Mouse (Mus musculus): Measurements from ENCODE around the gene Plekhg1. TPM values are rescaled to one million over a fixed set of nuclear protein-coding genes. Genes with fewer than 3 reads are reported as not detected.

Gene Plekhg1
- polyA plus RNA-seq, 1 experiment from 2014 or later = 9.1 TPM

DNA sequence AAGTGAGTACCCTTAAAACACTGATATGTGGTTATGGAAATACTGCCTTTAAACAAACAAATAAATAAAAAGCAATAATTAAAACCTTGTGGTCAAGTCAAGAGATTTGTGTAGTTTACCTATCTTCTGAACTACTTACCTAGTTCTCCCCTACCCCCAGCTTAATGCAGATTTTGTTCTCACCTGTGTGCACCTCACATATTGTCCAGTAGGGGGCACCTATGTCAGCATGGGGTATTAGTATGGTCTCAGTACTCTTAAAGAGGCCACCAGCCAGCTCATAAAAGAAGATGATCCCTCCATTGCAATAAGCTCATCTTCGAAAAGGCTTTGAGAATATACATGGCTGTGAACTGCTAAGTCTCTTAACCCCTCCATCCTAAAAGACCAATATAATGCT is 93.9 kb downstream of the Plekhg1 start:
- Histone ChIP-seq H3K27ac (no peak overlapping the region), H3K9ac (no peak overlapping the region), H3K27me3 (ENCODE audit: control insufficient read depth, insufficient read depth, low read length) (no peaks in the 10 kb centered on the region), H3K36me3 (replicated peaks; ENCODE audit: control insufficient read depth, insufficient read depth) (no peaks in the 10 kb centered on the region), H3K4me1 (replicated peaks; ENCODE audit: control insufficient read depth, insufficient read depth, low read length) (no peaks in the 10 kb centered on the region), H3K4me2 (replicated peaks) (no peak overlapping the region), H3K4me3 (replicated peaks; ENCODE audit: low read length) (no peak overlapping the region), H3K9me3 (ENCODE audit: control insufficient read depth, low read length) (no peaks in the 10 kb centered on the region)
- ATAC-seq (ENCODE audit: low FRiP score) (no peak), DNase-seq (ENCODE audit: low spot score) (no peak)
- WGBS = 98% methylated on average over 1 of the region's 1 CpGs

DNA sequence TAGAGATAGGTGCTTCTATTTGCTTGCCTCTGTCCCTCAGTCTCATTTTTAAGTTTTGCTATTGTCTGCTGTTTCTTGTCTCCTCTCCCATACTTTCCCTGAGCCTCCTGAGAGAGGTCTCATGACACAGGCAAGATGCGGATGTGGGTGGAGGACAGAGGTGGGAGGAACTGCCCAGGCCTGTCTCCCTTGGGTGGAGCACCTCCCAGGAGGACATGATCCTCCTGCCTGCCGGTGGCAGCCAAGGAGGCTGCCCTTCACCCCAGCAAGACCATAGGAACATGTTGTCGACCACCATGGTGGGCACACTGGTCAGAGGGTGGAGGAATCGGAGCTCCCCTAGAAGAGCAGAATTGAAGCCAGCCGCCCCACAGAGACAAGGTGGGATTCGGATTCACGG is 94.5 kb downstream of the Plekhg1 start:
- no peaks in the 10 kb centered on the region for H3K9me3 ChIP-seq (ENCODE audit: control insufficient read depth, low read length)
- H3K36me3 ChIP-seq (replicated peaks; ENCODE audit: control insufficient read depth, insufficient read depth) = no peaks in the 10 kb centered on the region
- no peak overlapping the region for H3K9ac ChIP-seq
- H3K27ac ChIP-seq = no peak overlapping the region
- ATAC-seq (ENCODE audit: low FRiP score) (no peak), DNase-seq (ENCODE audit: low spot score) (no peak)
- no peak overlapping the region for H3K4me3 ChIP-seq (replicated peaks; ENCODE audit: low read length)
- no peaks in the 10 kb centered on the region for H3K4me1 ChIP-seq (replicated peaks; ENCODE audit: control insufficient read depth, insufficient read depth, low read length)
- no peaks in the 10 kb centered on the region for H3K27me3 ChIP-seq (ENCODE audit: control insufficient read depth, insufficient read depth, low read length)
- WGBS = 89% methylated on average over 7 of the region's 7 CpGs
- no peak overlapping the region for H3K4me2 ChIP-seq (replicated peaks)

DNA sequence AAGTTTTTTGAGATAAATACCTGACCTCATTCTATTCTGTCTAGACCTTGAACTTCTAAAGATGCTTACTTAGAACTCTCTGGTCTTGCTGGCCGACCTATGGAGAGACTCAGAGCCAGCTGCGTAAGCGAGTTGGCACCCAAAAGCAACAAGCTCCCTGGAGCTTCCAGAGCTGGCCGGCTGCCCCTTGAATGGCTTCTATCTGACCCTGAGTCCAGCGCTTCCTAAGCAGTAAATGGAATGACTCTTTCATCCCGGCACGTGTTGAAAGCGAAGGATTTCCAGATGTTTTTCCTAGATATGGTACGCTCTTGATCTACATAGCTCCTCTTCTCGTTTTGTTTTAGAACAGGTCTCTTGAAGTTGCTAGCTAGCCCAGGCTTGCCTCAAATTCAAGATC is 95.5 kb downstream of the Plekhg1 start:
- ATAC-seq (ENCODE audit: low FRiP score) = no peak
- Histone ChIP-seq H3K36me3 (replicated peaks; ENCODE audit: control insufficient read depth, insufficient read depth) (no peaks in the 10 kb centered on the region), H3K4me1 (replicated peaks; ENCODE audit: control insufficient read depth, insufficient read depth, low read length) (no peaks in the 10 kb centered on the region), H3K4me3 (replicated peaks; ENCODE audit: low read length) (no peak overlapping the region), H3K27me3 (ENCODE audit: control insufficient read depth, insufficient read depth, low read length) (no peaks in the 10 kb centered on the region), H3K4me2 (replicated peaks) (no peak overlapping the region), H3K27ac (no peak overlapping the region), H3K9me3 (ENCODE audit: control insufficient read depth, low read length) (no peaks in the 10 kb centered on the region), H3K9ac (no peak overlapping the region)
- 92% methylated on average over 10 of the region's 10 CpGs for WGBS
- no peak for DNase-seq (ENCODE audit: low spot score)

DNA sequence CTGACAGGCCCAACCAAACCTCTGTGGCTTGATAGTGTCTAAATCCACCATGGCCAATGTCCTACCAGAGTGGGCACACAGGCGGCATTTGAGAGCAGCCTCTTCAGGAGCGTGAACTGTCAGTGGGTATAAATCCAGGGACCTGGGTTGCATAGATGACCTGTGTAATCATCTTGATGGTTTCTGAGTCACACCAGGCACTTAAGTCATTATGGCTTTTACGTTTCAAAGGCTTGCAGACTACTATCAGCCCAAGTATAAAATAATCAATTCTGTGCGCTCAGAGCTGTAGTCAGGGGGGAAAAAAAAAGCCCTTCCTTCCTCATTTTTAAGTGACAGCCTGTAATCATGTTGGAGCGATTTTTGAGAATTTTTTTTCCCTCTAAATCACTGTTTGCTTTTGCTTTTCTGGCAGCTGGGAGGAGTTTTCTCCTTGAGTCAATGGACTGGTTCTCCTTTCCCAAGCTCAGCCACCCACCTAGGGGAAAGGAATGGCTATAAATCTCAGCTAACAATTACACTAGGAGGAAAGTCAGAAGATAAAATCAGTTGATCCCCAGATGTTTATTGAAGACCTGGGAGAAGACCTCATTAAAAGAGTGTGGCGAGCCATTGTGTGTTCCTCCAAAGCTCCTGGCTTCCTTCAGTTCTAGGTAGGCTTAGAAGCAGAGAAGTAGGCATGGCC is 99.7 kb downstream of the Plekhg1 start:
- 80% methylated on average over 6 of the region's 6 CpGs for WGBS
- ATAC-seq (ENCODE audit: low FRiP score) (no peak), DNase-seq (ENCODE audit: low spot score) (no peak)
- H3K27ac ChIP-seq = no peak overlapping the region
- H3K9me3 ChIP-seq (ENCODE audit: control insufficient read depth, low read length) = no peaks in the 10 kb centered on the region
- H3K4me3 ChIP-seq (replicated peaks; ENCODE audit: low read length) = no peak overlapping the region
- H3K4me2 ChIP-seq (replicated peaks) = no peak overlapping the region
- no peaks in the 10 kb centered on the region for H3K36me3 ChIP-seq (replicated peaks; ENCODE audit: control insufficient read depth, insufficient read depth)
- H3K27me3 ChIP-seq (ENCODE audit: control insufficient read depth, insufficient read depth, low read length) = no peaks in the 10 kb centered on the region
- no peaks in the 10 kb centered on the region for H3K4me1 ChIP-seq (replicated peaks; ENCODE audit: control insufficient read depth, insufficient read depth, low read length)
- no peak overlapping the region for H3K9ac ChIP-seq

DNA sequence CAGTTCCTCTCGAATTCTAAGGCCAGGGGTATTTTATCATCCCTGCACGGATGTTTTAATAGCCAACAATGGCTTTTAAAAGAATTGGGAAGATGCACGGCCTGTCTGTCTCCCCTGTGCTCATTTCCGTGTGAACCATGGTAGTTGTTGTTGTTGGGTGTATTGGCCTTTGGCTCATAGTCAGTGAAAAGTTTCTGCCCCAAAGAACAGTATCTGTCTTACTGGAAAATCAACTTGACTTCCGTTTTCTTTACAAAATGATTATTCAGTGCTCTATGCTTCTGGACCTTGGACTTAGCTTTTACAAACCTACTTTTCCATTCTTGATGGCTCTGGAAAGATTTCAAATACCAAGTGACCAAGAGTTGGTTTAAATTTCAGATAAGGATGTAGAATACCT is 104.3 kb downstream of the Plekhg1 start:
- Histone ChIP-seq H3K4me2 (replicated peaks) (no peak overlapping the region), H3K9me3 (ENCODE audit: control insufficient read depth, low read length) (no peaks in the 10 kb centered on the region), H3K36me3 (replicated peaks; ENCODE audit: control insufficient read depth, insufficient read depth) (no peaks in the 10 kb centered on the region; the same call in 1 of the 2 replicates), H3K4me3 (replicated peaks; ENCODE audit: low read length) (no peak overlapping the region), H3K27me3 (ENCODE audit: control insufficient read depth, insufficient read depth, low read length) (no peaks in the 10 kb centered on the region), H3K4me1 (replicated peaks; ENCODE audit: control insufficient read depth, insufficient read depth, low read length) (no peaks in the 10 kb centered on the region), H3K27ac (no peak overlapping the region), H3K9ac (no peak overlapping the region)
- WGBS = 80% methylated on average over 5 of the region's 5 CpGs
- ATAC-seq (ENCODE audit: low FRiP score) (no peak), DNase-seq (ENCODE audit: low spot score) (no peak)

DNA sequence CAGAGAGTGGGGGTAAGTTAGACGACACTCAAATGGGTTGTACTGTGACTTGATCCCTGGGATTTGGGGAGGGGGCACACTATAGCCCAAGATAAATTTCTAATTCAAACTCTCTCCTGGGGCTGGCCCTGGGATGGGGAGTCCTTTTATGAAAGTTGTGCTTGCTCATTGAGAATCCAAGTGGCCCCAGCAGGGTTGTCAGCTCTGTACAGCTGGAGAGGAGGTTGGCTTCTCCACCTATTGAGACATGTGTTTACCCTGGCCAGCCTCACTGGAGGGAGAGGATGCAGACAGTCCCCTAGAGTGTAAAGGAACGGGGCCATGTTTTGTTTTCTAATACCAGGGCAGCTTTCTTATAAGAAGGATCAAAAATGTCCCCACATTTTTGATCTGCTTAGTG is 106.9 kb downstream of the Plekhg1 start:
- H3K9me3 ChIP-seq (ENCODE audit: control insufficient read depth, low read length) = no peaks in the 10 kb centered on the region
- H3K4me1 ChIP-seq (replicated peaks; ENCODE audit: control insufficient read depth, insufficient read depth, low read length) = no peaks in the 10 kb centered on the region
- H3K9ac ChIP-seq = no peak overlapping the region
- ATAC-seq (ENCODE audit: low FRiP score) (no peak), DNase-seq (ENCODE audit: low spot score) (no peak)
- H3K4me3 ChIP-seq (replicated peaks; ENCODE audit: low read length) = no peak overlapping the region
- WGBS = 66% methylated on average over 2 of the region's 2 CpGs
- no peak overlapping the region for H3K27ac ChIP-seq
- no peak overlapping the region for H3K4me2 ChIP-seq (replicated peaks)
- no peaks in the 10 kb centered on the region for H3K27me3 ChIP-seq (ENCODE audit: control insufficient read depth, insufficient read depth, low read length)
- no peaks in the 10 kb centered on the region; the same call in 1 of the 2 replicates for H3K36me3 ChIP-seq (replicated peaks; ENCODE audit: control insufficient read depth, insufficient read depth)

DNA sequence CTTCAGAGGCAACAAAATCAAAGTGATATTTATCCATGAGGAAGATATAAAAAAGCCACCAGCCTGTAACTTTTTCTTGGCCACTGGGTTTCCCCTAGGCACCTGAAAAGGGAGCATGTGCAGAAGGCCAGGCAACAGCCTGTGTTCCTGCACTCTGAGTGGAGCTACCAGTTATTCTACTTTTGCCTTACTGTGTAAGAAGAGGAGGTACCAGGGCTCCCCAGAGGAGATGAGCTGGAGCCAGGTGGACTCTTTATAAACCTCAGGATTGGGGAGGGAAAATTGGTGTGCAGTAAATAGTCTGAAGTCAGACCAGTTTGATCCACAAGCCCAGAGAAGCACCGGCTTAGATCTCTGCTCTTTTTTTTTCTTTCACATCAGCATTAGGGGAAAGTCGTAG is 111.3 kb downstream of the Plekhg1 start:
- Histone ChIP-seq H3K9me3 (ENCODE audit: control insufficient read depth, low read length) (no peaks in the 10 kb centered on the region), H3K4me1 (replicated peaks; ENCODE audit: control insufficient read depth, insufficient read depth, low read length) (no peaks in the 10 kb centered on the region), H3K4me2 (replicated peaks) (no peak overlapping the region), H3K4me3 (replicated peaks; ENCODE audit: low read length) (no peak overlapping the region), H3K27ac (no peak overlapping the region), H3K36me3 (replicated peaks; ENCODE audit: control insufficient read depth, insufficient read depth) (no peaks in the 10 kb centered on the region; the same call in 1 of the 2 replicates), H3K9ac (no peak overlapping the region), H3K27me3 (ENCODE audit: control insufficient read depth, insufficient read depth, low read length) (no peaks in the 10 kb centered on the region)
- DNase-seq (ENCODE audit: low spot score) (no peak), ATAC-seq (ENCODE audit: low FRiP score) (no peak)
- WGBS = 37% methylated on average over 2 of the region's 2 CpGs

DNA sequence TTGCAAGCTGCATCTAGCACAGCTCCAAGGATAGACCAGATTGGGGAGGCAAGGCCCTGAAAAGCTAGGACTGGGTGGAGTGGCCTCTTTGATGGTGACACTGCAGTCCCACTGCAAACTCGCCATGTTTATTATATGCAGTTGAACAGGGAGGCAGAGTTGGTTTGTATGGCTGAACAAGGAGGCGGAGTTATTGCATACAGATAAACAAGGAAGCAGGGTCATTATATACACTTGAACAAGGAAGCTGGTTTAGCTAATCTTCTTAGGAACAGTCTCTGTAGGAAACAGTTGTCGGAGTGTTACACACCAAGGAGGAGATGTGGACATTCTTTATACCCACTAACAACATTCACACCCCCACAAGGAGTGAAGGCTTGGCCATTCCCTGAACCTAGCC is 112.6 kb downstream of the Plekhg1 start:
- Histone ChIP-seq H3K27ac (no peak overlapping the region), H3K4me1 (replicated peaks; ENCODE audit: control insufficient read depth, insufficient read depth, low read length) (0 out of 2 replicates have a peak, but pooled peaks cover under 1% of the 10 kb centered on the region), H3K9ac (no peak overlapping the region), H3K36me3 (replicated peaks; ENCODE audit: control insufficient read depth, insufficient read depth) (no peaks in the 10 kb centered on the region; the same call in 1 of the 2 replicates), H3K27me3 (ENCODE audit: control insufficient read depth, insufficient read depth, low read length) (no peaks in the 10 kb centered on the region), H3K4me2 (replicated peaks) (no peak overlapping the region), H3K9me3 (ENCODE audit: control insufficient read depth, low read length) (no peaks in the 10 kb centered on the region), H3K4me3 (replicated peaks; ENCODE audit: low read length) (no peak overlapping the region)
- WGBS = 92% methylated on average over 3 of the region's 3 CpGs
- DNase-seq (ENCODE audit: low spot score) = no peak
- ATAC-seq (ENCODE audit: low FRiP score) = no peak

DNA sequence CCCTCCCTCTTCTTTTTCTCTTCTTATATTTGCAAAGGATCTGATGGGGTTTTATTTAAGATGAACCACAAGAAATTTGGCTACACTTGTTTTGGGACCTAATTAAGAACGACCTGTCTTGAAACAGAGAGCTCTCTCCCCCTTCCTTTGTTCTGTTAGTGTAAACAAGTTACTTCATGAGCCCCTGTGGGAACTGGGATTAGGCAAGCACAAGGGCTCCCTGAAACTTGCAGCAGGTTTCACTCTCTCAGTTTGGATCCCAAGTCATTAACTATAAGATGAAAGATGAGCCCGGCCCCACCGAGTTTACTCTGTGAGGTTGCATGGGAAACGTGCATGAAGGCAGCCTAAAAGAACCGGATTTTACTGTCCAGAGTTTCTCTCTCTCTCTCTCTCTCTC is 117.7 kb downstream of the Plekhg1 start:
- Histone ChIP-seq H3K9ac (no peak overlapping the region), H3K4me2 (replicated peaks) (no peak overlapping the region), H3K9me3 (ENCODE audit: control insufficient read depth, low read length) (no peaks in the 10 kb centered on the region), H3K27ac (no peak overlapping the region), H3K4me1 (replicated peaks; ENCODE audit: control insufficient read depth, insufficient read depth, low read length) (peaks cover 8% of the 10 kb centered on the region; the same call in 1 of the 2 replicates), H3K36me3 (replicated peaks; ENCODE audit: control insufficient read depth, insufficient read depth) (no peaks in the 10 kb centered on the region), H3K4me3 (replicated peaks; ENCODE audit: low read length) (no peak overlapping the region), H3K27me3 (ENCODE audit: control insufficient read depth, insufficient read depth, low read length) (no peaks in the 10 kb centered on the region)
- DNase-seq (ENCODE audit: low spot score) (no peak), ATAC-seq (ENCODE audit: low FRiP score) (no peak)
- WGBS = 12% methylated on average over 5 of the region's 5 CpGs

DNA sequence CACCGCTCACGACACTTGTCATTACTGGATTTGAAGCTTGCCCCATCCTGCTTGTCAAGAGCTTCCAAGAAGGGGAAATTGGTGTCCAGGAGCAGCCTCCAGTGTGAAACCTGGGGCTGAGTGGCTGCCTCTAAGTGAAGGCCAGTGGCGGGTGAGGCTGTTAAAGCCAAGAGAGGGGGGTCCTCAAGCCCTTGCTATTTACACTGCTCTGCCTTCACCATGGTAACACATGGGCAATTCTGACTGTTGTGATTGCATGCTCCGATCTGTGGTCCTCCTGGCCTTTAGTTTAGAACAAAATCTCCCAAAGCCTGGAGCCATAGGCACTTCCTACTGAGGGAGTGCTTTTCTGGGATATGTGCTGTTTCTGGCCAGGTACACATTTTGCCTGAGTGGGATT is 118.3 kb downstream of the Plekhg1 start:
- H3K27me3 ChIP-seq (ENCODE audit: control insufficient read depth, insufficient read depth, low read length) = no peaks in the 10 kb centered on the region
- no peaks in the 10 kb centered on the region for H3K9me3 ChIP-seq (ENCODE audit: control insufficient read depth, low read length)
- peak; percentile 75 for ATAC-seq (ENCODE audit: low FRiP score)
- peaks cover 8% of the 10 kb centered on the region for H3K4me1 ChIP-seq (replicated peaks; ENCODE audit: control insufficient read depth, insufficient read depth, low read length)
- no peak overlapping the region for H3K4me2 ChIP-seq (replicated peaks)
- H3K27ac ChIP-seq = no peak overlapping the region
- no peaks in the 10 kb centered on the region for H3K36me3 ChIP-seq (replicated peaks; ENCODE audit: control insufficient read depth, insufficient read depth)
- WGBS = 18% methylated on average over 4 of the region's 4 CpGs
- H3K4me3 ChIP-seq (replicated peaks; ENCODE audit: low read length) = no peak overlapping the region
- no peak for DNase-seq (ENCODE audit: low spot score)
- H3K9ac ChIP-seq = no peak overlapping the region

All from hindbrain, embryonic 14.5 days (tissue).